Mouse (Mus musculus) hindbrain, postnatal 0 days (tissue): Measurements from ENCODE around the gene Gm20695. TPM values are rescaled to one million over a fixed set of nuclear protein-coding genes. Genes with fewer than 3 reads are reported as not detected.
A peak's percentile ranks its signal among the peaks of the same experiment; 100 is the strongest.

ENCODE experiments used
- ATAC-seq: fragments of 200-750 bp; cut with Nextera tagmentation; 2 replicates; pipeline ENCODE4 v1.8.0; 2017; ENCODE audit warnings: mild to moderate bottlenecking, moderate TSS enrichment, moderate library complexity
- DNase-seq: peaks from one replicate; pipeline ENCODE4 v3.0.0-alpha.2; 2015; ENCODE audit warnings: low spot score
- H3K27ac ChIP-seq: fragments of 300-500 bp; sonication (generic); 2 replicates; pipeline ENCODE4 v1.5.1; 2014; ENCODE audit warnings: mild to moderate bottlenecking
- H3K27me3 ChIP-seq: fragments of 300-500 bp; sonication (generic); 2 replicates; pipeline ENCODE4 v1.6.1; 2014; ENCODE audit warnings: low read length, mixed read lengths; ENCODE audit not compliant: insufficient read depth
- H3K36me3 ChIP-seq: fragments of 300-500 bp; sonication (generic); 2 replicates; pipeline ENCODE4 v1.6.1; 2014; ENCODE audit warnings: low read length, mixed read lengths; ENCODE audit not compliant: insufficient read depth
- H3K4me1 ChIP-seq: fragments of 300-500 bp; sonication (generic); 2 replicates; pipeline ENCODE4 v1.6.1; 2014; ENCODE audit warnings: antibody characterized with exemption, low read length, mixed read lengths; ENCODE audit not compliant: insufficient read depth
- H3K4me2 ChIP-seq: fragments of 300-500 bp; sonication (generic); 2 replicates; pipeline ENCODE4 v1.6.1; 2014; ENCODE audit warnings: low read depth, mild to moderate bottlenecking, low read length, moderate library complexity, mixed read lengths
- H3K4me3 ChIP-seq: fragments of 300-500 bp; sonication (generic); 2 replicates; pipeline ENCODE4 v1.5.1; 2014; ENCODE audit warnings: low read length
- H3K9ac ChIP-seq: fragments of 300-500 bp; sonication (generic); replicated peaks from 2 replicates; pipeline ENCODE4 v1.6.1; 2014; ENCODE audit warnings: mild to moderate bottlenecking, low read length, moderate library complexity, mixed read lengths
- H3K9me3 ChIP-seq: fragments of 300-500 bp; sonication (generic); 2 replicates; pipeline ENCODE4 v1.6.1; 2016; ENCODE audit warnings: low read length, mixed read lengths
- CTCF ChIP-seq: IDR thresholded peaks from 2 replicates; pipeline ENCODE4 v1.5.1; 2016; ENCODE audit warnings: antibody characterized with exemption, control low read depth, low read depth
- WGBS: fragments of 180-500 bp; shearing (Covaris S2); extraction: QIAGEN DNeasy Blood & Tissue Kit; methylation state at CpG from one replicate; pipeline ENCODE4 v1.1.7; 2014; 5-methylcytosine and 5-hydroxymethylcytosine counted together
- polyA plus RNA-seq: library from polyadenylated mRNA; unstranded; fragments of >200 nt; fragmentation: Nextera tagmentation; extraction: Ambion mirVana; gene quantifications from 2 replicates; pipeline ENCODE4 v1.2.1, GENCODE M21; 2015
- total RNA-seq: library from RNA; depleted of rRNA; stranded (reverse); fragments of >200 nt; gene quantifications from 2 replicates; pipeline ENCODE4 v1.2.3, GENCODE M21; 2014

The Gm20695 gene
- total and polyA plus RNA-seq, 2 experiments from 2014 or later, result 1.0 to 10.9 TPM

- ATAC-seq (no peak; the same call in 1 of the 2 replicates), DNase-seq (no peak)
- H3K27me3 ChIP-seq, result no peaks in the 10 kb centered on the region
- H3K36me3 ChIP-seq, result no peaks in the 10 kb centered on the region
- H3K4me1 ChIP-seq, result no peaks in the 10 kb centered on the region
- peak overlapping the region; percentile 49 for H3K4me3 ChIP-seq
- H3K27ac ChIP-seq, result peak overlapping the region; percentile 56; the same call in 1 of the 2 replicates
- peak overlapping the region; percentile 52 for H3K9ac ChIP-seq
- WGBS, result under 1% methylated on average over 16 of the region's 16 CpGs
- peak overlapping the region; percentile 95 for H3K4me2 ChIP-seq
- H3K9me3 ChIP-seq, result no peaks in the 10 kb centered on the region
- TF ChIP-seq CTCF, result no peak
Observed at GRCm38 (mm10) chr16:3871815-3872214, 12.6 kb upstream of the Gm20695 start.

- Histone ChIP-seq H3K4me2 (peak within 1 kb of the TSS; percentile 95), H3K27ac (peak within 1 kb of the TSS; percentile 62; the same call in 1 of the 2 replicates), H3K27me3 (no peaks in the 10 kb centered on the region), H3K9ac (peak within 1 kb of the TSS; percentile 52), H3K9me3 (no peaks in the 10 kb centered on the region), H3K4me3 (peak within 1 kb of the TSS; percentile 49), H3K4me1 (no peaks in the 10 kb centered on the region), H3K36me3 (no peaks in the 10 kb centered on the region)
- DNase-seq, result peak; percentile 95
- peak; percentile 99 for ATAC-seq
- 5% methylated on average over 47 of the region's 47 CpGs for WGBS
- peak; percentile 7; the same call in 1 of the 2 replicates for TF ChIP-seq CTCF
Observed at GRCm38 (mm10) chr16:3872216-3873047, 12.0 kb upstream of the Gm20695 start, which contains the start of gene Naa60. Naa60 (plus strand) TSS chr16:3872375.

- H3K4me2 ChIP-seq, result no peak overlapping the region
- no peak overlapping the region for H3K4me3 ChIP-seq
- H3K27ac ChIP-seq, result no peak overlapping the region
- no peaks in the 10 kb centered on the region for H3K27me3 ChIP-seq
- no peaks in the 10 kb centered on the region for H3K36me3 ChIP-seq
- ATAC-seq, result no peak
- TF ChIP-seq CTCF, result no peak
- 94% methylated on average over 4 of the region's 4 CpGs for WGBS
- no peak overlapping the region for H3K9ac ChIP-seq
- no peaks in the 10 kb centered on the region for H3K4me1 ChIP-seq
- no peak for DNase-seq
- H3K9me3 ChIP-seq, result no peaks in the 10 kb centered on the region
Observed at GRCm38 (mm10) chr16:3876346-3876745, 8.1 kb upstream of the Gm20695 start.

GRCm38 (mm10) chr16:3885065-3885670, 720 bp downstream of the Gm20695 start:
- Histone ChIP-seq H3K4me1 (peaks cover 11% of the 10 kb centered on the region), H3K27me3 (no peaks in the 10 kb centered on the region), H3K4me2 (peak overlapping the region; percentile 77), H3K36me3 (no peaks in the 10 kb centered on the region), H3K27ac (peak overlapping the region; percentile 97), H3K4me3 (peak overlapping the region; percentile 99), H3K9ac (peak overlapping the region; percentile 90), H3K9me3 (no peaks in the 10 kb centered on the region)
- DNase-seq (peak; percentile 29), ATAC-seq (0 out of 2 replicates have a peak, but pooled peaks have one; percentile 10)
- 3% methylated on average over 10 of the region's 10 CpGs for WGBS
- no peak for TF ChIP-seq CTCF

GRCm38 (mm10) chr16:3891621-3892295, 7.3 kb downstream of the Gm20695 start:
- DNase-seq, result no peak
- Histone ChIP-seq H3K9ac (no peak overlapping the region), H3K4me1 (no peaks in the 10 kb centered on the region), H3K36me3 (0 out of 2 replicates have a peak, but pooled peaks cover under 1% of the 10 kb centered on the region), H3K9me3 (no peaks in the 10 kb centered on the region), H3K27ac (no peak overlapping the region), H3K4me2 (no peak overlapping the region), H3K27me3 (no peaks in the 10 kb centered on the region), H3K4me3 (no peak overlapping the region)
- no peak for ATAC-seq
- no peak for TF ChIP-seq CTCF
- WGBS, result 95% methylated on average over 14 of the region's 14 CpGs

- Histone ChIP-seq H3K4me2 (no peak overlapping the region), H3K9me3 (no peaks in the 10 kb centered on the region), H3K9ac (no peak overlapping the region), H3K27me3 (no peaks in the 10 kb centered on the region), H3K36me3 (peaks cover 20% of the 10 kb centered on the region), H3K4me1 (no peaks in the 10 kb centered on the region), H3K27ac (no peak overlapping the region; the same call in 1 of the 2 replicates), H3K4me3 (no peak overlapping the region)
- ATAC-seq (no peak), DNase-seq (no peak)
- no peak for TF ChIP-seq CTCF
- WGBS, result 74% methylated on average over 3 of the region's 3 CpGs
Observed at GRCm38 (mm10) chr16:3893739-3894138, 9.3 kb downstream of the Gm20695 start.
